Mouse (Mus musculus): ENCODE measurements around the gene Ubtd2. TPM values are rescaled to one million over a fixed set of nuclear protein-coding genes. Genes with fewer than 3 reads are reported as not detected.
"Not testable (repeated sequence)": the region's sequence is repeated elsewhere in the genome, so short reads cannot be mapped to it uniquely, and the experiment has no call there.

Gene Ubtd2
- total RNA-seq, 2 experiments from 2014 or later: 34.7 to 34.9 TPM

GRCm38 (mm10) chr11:32464282-32464681 lies 9.1 kb downstream of the Ubtd2 start:
- DNase-seq: no peak

DNA sequence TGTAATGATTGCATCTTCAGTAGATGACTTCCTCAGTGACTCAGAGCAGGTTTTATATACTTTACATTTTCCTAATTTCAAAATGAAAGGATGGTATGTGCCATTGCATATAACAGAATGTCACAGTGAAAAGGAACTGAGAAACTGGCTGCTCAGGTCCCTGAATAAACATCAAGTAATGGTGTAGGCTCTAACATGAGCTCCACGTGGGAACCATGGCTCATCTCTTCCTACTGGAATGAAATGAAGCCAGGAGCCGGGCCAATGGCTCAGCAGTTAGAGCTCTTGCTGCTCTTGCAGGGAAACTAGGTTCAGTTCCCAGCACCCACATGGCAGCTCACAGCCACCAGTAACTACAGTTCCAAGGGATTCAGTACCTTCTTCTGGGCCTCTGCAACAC lies 16.8 kb downstream of the Ubtd2 start:
- no peak for DNase-seq

DNA sequence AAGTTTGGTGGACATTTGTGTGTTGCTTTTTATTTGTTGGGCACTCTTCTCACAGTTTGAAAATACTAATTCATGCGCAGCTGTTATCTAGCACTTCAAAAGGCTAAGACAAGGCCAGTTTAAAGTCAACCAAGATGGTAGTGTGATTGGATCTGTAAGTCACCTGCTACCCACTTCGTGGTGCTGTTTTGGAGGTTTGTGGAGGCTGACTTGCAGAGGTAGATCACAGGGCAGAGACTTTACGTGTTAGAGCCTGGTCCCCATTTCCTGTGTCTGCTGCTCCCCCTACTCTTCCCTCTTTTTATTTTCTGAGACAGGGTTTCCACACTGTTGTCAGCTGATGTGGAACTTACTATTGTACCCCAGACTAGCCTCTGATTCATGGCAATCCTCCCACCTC lies 19.6 kb downstream of the Ubtd2 start:
- DNase-seq: no peak

- DNase-seq: no peak
Observed at GRCm38 (mm10) chr11:32475487-32476236, 20.5 kb downstream of the Ubtd2 start.

DNA sequence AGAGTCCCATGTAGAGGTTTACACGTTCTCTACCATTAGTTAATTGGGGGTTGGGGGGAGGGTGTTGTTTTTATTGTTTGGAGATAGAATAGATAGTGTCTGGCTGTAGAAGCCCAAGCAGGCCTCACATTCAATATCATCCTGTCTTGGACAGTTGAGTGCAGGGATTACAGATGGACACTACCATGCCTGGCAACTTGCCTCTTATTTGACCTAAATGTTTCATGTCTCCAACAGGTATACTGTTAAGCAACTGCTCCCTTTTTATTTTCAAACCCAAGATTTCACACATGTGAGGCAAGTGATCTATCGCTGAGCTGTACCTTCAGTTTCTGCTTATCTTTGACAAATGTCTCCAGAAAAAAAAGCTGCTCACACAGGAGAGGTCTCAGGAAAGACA lies 26.4 kb downstream of the Ubtd2 start:
- no peak for DNase-seq

DNA sequence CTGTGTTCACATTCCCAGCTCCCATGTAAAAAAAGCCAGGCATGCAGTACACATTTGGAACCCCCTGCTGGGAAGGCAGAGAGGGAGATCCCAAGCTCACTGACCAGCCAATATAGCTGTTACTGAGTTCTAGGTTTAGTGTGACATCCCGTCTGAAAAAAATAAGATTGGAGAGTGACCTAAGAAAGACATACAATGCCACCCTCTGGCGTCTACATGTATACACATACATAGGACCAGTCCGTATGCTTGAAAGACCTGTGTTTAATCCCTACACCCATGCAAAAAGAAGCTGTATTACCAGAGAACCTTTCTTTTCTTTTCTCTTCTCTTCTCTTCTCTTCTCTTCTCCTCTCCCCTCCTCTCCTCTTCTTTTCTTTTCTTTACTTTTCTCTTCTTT lies 30.1 kb downstream of the Ubtd2 start:
- DNase-seq: no peak

GRCm38 (mm10) chr11:32486621-32487020 lies 31.5 kb downstream of the Ubtd2 start:
- no peak for DNase-seq

DNA sequence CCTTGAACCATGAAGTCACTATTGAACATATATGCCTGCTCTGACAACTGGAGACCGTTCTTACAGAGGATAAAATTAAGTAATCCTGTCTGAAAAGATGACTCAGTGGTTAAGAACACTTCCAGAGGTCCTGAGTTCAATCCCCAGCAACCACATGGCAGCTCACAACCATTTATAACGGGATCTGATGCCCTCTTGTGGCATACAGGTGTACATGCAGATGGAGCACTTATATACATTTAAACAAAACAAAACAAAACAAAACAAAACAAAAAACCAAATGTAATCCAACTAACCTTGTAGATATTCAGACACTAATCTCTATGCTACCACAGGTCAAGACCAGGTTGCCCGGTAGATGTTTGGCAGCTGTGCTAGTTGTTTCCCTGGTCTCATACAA lies 32.3 kb downstream of the Ubtd2 start:
- DNase-seq: no peak

DNA sequence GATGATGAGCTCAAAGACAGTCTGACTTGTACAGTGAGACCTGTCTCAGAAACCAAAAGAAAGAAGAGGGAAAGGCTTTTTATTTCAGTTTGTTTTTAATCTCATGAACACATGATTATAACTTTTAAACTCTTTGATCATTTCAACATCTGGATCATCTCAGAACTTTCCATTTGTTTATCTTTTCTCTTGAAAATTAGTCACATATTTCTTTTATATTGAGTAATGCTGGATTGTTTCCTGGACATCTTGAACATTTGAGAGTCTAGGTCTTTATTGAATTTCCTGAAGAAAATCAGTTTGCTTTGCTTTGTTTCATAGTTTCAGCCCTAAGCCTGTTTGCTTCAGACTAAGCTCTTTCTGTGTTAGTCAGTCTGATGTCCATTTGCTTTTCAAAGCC lies 33.2 kb downstream of the Ubtd2 start:
- no peak for DNase-seq

DNA sequence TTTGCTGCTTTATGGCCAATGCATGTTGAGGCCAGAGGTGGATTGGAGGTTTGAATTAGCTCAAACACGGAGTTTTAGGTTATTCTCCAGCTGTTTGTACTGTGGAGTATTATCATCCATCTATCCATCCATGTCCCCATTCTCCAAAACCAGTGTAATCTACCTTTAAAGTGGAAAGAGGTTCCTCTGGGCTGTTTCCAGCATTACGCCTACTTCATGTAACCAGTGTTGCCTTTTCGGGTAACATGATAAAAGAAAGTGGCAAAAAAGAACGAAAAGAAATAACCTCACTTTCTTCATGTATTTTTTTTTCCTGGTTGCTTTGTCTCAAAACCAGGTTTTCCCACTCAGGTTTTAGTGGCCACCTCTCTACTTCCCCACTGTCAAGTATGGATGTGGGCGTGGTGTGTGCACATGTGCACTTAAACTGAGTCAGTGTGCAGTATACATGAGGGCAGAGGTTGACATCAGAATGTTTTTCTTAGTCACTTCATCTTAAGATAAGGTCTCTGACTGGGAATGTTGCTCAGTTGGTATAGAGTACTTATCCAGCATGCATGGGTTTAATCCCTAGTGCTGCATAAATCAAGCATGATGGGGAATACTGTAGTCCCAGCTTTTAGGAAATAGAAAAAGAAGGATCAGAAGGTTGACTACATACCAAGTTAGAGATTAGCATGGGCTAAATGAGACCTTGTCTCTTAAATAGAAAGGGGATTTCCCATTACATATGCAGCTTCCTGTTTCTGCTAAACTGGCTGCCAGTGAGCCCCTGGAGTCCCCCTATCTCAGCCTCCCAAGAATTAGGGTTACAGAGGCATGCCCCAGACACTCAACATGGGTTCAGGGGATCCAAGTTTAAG lies 33.9 kb downstream of the Ubtd2 start:
- no peak for DNase-seq

DNA sequence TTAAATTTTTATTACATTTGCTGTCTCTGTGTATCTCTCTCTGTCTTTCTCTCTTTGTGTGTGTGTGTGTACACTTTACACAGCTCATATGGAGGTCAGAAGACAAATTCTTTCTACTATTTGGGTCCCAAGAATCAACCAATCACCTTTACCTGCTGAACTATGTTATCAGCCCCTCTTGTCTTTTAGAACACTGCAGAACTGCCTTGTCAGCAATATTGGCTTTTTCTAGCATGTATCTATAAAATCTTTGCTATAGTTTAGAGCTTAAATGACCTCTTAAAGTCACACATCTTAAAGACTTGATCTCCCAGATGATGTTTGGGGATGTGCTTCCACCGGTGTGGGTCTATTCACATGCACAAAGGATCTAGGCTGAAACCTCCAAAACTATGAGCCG lies 35.9 kb downstream of the Ubtd2 start:
- DNase-seq: no peak

- no peak for DNase-seq
Observed at GRCm38 (mm10) chr11:32493312-32493711, 38.1 kb downstream of the Ubtd2 start.

DNA sequence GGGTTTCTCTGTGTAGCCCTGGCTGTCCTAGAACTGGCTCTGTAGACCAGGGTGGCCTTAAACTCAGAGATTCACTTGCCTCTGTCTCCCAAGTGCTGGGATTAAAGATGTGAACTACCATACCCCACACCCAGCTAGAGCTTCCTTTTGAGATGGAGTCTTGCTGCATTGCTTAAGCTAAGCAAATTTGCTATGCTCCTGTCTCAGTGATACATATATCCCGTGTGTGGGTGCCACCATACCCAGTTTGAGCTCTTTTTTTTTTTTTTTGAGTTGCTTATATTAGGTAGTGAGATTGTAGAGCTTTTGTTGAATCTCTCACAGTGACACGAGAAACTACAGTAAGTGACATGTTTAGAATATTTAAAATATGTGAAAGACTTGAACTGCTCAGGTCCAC lies 40.1 kb downstream of the Ubtd2 start:
- DNase-seq: no peak

DNA sequence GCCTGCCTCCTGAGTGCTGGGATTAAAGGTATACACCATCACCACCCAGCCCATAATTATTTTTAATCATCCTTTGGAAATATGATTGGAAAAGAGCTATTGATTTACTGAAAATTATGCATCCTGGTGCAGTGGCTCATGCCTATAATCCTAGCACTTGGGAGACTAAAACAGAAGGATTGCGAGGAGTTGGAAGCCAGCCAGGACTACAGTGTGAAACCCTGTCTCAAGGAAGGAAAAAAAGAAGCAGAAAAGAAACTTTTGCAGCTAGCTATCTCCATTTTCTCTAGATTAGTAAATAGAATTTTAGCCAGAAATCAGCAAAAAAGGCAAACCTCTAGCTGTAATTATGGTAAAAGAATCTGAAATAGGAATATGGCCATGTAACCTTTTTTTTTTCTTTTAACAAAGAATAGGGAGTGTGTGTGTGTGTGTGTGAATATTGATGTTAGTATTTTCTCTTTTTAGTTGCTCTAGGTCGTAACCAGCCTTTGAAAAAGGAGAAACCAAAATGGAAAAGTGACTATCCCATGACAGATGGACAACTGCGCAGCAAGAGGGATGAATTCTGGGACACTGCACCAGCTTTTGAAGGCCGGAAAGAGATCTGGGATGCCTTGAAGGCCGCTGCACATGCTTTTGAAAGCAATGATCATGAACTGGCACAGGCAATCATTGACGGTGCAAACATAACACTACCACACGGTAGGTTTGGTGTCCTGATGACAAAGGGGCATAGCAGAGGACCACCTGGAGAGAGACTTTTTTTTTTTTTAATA lies 43.8 kb downstream of the Ubtd2 start:
- peak in 1 of 2 experiments; percentile 16 for DNase-seq

DNA sequence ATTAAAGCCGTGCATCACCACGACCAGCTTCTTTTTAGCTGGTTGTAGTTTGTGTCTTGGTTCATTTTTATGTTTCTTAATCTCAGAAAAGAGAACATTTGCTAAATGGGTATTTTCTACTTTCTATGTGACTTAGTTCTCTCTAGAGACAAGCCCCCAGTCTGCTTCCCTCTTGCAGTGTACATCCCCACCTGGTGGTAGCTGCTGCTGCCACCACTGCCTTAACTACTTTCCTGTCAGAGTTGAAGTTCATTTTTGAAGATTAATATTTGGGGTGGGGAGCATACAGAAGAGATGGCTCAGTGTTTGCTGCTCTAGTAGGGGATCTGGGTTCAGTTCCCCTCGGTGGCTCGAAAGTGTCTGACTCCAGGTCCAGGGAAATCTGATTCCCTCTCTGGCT lies 44.8 kb downstream of the Ubtd2 start:
- no peak for DNase-seq

- DNase-seq: no peak
Observed at GRCm38 (mm10) chr11:32503711-32504110, 48.5 kb downstream of the Ubtd2 start.

DNA sequence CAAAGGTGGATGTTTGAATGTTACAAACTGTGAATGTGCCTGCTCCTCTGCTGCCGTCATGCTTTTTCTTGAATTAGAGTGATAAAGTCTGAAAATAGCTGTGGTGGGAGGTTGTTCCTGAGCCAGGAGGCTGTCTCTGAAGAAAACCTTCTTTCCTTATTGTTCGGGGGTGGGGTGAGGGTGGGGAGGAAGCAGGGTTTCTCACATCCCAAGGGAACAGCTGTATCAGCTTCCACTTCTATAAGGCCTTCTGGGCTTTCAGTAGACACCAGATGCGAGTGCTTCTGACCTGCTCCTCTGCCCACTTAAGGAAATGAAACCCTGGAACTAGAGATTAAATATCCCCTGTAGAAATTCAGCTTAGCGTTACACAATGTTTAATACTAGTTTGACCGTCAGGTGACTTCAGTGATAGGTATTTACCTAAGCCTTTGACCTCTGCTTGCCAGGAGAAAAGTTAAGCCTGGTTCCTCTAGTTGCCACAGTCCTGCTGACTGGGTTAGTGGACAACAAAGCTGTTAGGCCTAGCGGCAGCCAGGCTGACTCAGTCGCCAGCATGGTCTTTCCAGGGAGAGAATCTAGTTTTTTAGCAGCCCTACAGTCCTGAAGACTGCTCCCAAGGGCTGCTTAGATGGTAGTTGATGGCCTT lies 50.0 kb downstream of the Ubtd2 start:
- DNase-seq: no peak

- DNase-seq: no peak
Observed at GRCm38 (mm10) chr11:32510930-32511329, 55.8 kb downstream of the Ubtd2 start.

DNA sequence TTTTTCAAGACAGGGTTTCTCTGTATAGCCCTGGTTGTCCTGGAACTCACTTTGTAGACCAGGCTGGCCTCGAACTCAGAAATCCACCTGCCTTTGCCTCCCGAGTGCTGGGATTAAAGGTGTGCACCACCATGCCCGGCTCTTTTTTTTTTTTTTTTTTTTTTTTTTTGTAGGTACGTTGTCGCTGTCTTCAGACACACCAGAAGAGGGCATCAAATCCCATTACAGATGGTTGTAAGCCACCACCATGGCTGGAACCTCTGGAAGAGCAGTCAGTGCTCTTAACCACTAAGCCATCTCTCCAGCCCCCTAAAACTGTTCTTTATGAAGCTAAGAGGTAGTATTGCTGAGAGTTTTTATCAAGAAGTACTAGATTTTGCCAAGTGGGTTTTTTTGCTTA lies 59.7 kb downstream of the Ubtd2 start:
- DNase-seq: not testable (repeated sequence)

DNA sequence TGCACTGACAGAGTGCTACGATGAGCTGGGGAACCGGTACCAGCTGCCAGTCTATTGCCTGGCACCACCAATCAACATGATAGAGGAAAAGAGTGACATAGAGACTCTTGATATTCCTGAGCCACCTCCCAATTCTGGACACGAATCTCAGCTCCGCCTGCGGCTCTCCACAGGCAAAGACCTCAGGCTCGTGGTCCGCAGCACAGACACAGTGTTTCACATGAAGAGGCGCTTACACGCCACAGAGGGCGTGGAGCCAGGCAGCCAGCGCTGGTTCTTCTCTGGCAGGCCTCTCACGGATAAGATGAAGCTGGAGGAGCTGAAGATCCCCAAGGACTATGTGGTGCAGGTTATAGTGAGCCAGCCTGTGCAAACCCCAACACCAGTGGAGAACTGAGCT lies 60.9 kb downstream of the Ubtd2 start:
- DNase-seq: no peak

GRCm38 (mm10) chr11:32516916-32517712 lies 61.9 kb downstream of the Ubtd2 start:
- DNase-seq: peak; percentile 38 to 54

DNA sequence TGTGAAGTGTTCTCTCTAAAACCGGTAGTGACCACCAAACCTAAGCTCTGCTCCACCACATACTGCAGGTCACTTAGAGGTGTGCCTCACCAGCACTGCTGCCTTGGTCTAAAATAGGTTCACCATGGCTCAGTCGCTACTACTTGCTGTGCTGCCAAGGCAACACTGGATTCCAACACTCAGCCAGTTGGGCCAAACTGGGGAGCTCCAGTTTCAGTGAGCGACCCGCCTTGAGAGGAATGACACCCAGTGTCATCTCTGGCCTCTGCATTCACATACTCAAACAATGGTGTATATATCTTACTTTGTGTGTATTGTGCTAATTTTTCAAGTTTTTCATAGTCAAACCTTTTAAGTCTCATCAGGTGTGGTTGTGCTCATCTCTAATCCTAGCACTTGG lies 63.6 kb downstream of the Ubtd2 start:
- no peak for DNase-seq
